Mouse (Mus musculus) ES-Bruce4 (cell line): ENCODE measurements at regions not wholly inside any gene's neighbourhood (a gene's known extent, or its start where the extent isn't known, plus 50 kb on each side); places are given as distances from the start of the nearest gene placed in this dataset.

ENCODE experiments used
- H3K27ac ChIP-seq: 2 replicates; pipeline ENCODE4 v1.5.1; 2012; ENCODE audit warnings: low read length, inconsistent platforms; ENCODE audit not compliant: insufficient read depth
- H3K27me3 ChIP-seq: 2 replicates; pipeline ENCODE4 v1.6.1; 2012; ENCODE audit warnings: mild to moderate bottlenecking, low read length, inconsistent platforms; ENCODE audit not compliant: control insufficient read depth, poor library complexity, insufficient read depth, severe bottlenecking
- H3K36me3 ChIP-seq: 2 replicates; pipeline ENCODE4 v1.6.1; 2012; ENCODE audit warnings: inconsistent platforms, mild to moderate bottlenecking, low read length, moderate library complexity; ENCODE audit not compliant: control insufficient read depth, poor library complexity, insufficient read depth, severe bottlenecking
- H3K4me1 ChIP-seq: one replicate; pipeline ENCODE4 v1.8.1; 2011; ENCODE audit warnings: low read length; ENCODE audit not compliant: control insufficient read depth, insufficient read depth
- H3K4me3 ChIP-seq: 2 replicates; pipeline ENCODE4 v1.5.1; 2011; ENCODE audit warnings: low read depth, mild to moderate bottlenecking, low read length
- H3K9ac ChIP-seq: 2 replicates; pipeline ENCODE4 v1.6.1; 2012; ENCODE audit warnings: low read depth, mild to moderate bottlenecking, inconsistent platforms; ENCODE audit not compliant: poor library complexity, severe bottlenecking
- H3K9me3 ChIP-seq: replicated peaks from 2 replicates; pipeline ENCODE4 v1.6.1; 2012; ENCODE audit warnings: mild to moderate bottlenecking, low read length, inconsistent platforms; ENCODE audit not compliant: control insufficient read depth, poor library complexity, insufficient read depth, severe bottlenecking
- CTCF ChIP-seq: IDR thresholded peaks from one replicate; pipeline ENCODE4 v1.8.1; 2011; ENCODE audit warnings: low read depth, low read length
- EP300 ChIP-seq: IDR thresholded peaks from 2 replicates; pipeline ENCODE4 v1.6.1; 2011; ENCODE audit warnings: low read depth, low read length; ENCODE audit not compliant: insufficient read depth
- POLR2A ChIP-seq: IDR thresholded peaks from one replicate; pipeline ENCODE4 v1.8.1; 2011; ENCODE audit warnings: low read length; ENCODE audit not compliant: insufficient read depth

DNA sequence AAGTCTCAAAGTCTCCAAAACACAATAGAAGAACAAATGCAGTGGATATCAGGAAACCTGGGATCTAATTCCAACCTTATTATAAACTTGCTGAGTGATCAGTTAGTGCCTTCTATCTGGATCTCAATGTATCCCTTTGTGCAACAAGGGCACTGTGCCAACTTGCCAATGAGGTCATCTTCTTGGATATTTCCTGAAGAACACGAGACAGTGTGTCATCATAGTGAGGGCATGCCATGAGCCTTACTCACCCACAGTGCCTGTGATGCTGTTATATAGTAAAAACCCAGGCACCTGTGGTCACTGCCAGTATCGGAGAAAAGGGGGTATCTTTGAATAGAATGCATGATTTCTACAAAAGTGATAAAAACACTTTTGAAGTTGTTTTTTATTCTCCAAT, 60.2 kb upstream of the Cd34 start:
- no peaks in the 10 kb centered on the region for H3K4me1 ChIP-seq
- no peak overlapping the region for H3K27ac ChIP-seq
- no peaks in the 10 kb centered on the region for H3K36me3 ChIP-seq
- H3K9me3 ChIP-seq, result no peaks in the 10 kb centered on the region
- H3K9ac ChIP-seq, result no peak overlapping the region
- no peak for TF ChIP-seq CTCF
- no peak overlapping the region for H3K4me3 ChIP-seq
- H3K27me3 ChIP-seq, result no peaks in the 10 kb centered on the region

DNA sequence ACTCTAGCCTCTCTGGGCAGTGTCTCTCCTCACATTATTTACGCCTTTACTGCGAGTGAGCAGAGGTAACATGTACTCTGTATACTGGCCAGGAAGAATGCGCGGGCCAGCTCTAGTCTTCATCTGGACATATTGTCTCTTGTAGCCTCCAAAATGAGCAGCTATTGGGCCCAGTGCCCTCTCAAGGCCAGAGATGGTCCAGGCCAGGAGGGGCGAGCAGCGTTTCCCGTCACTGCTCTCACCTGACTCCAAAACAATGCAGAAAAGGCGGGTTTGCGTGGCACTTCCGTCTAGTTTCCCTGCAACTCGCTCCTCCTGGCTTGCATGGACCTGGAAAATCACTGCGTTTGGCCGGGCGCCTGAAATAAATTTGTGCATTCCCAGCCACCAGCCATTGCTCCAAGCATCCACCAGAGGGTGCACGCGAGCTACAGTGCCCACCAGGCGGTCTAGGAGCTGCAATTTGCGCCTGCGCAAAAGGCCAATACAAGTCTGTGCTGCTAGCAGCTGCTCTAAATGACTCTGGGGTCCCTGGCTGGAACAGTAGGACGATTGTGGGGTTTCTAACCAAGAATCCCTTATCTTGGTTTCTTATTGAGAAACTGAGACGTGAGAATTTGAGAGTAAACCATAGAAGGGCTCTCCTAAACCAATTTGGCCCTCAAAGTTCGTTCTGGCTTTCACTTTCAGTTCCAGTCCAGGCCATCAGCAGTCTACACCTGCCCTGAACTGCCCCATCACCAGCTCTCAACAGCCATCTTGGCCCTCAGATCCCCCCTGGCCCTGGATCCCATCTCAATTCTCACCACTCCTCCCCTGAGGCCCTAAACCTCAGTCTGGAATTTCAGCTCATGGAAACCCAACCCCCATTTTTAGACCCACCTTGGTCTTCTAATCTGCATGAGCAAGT, 59.0 kb upstream of the Cd34 start:
- H3K9ac ChIP-seq, result no peak overlapping the region
- H3K27me3 ChIP-seq, result no peaks in the 10 kb centered on the region

GRCm38 (mm10) chr1:194881556-194882223, 56.9 kb upstream of the Cd34 start:
- no peaks in the 10 kb centered on the region for H3K36me3 ChIP-seq
- H3K4me1 ChIP-seq, result no peaks in the 10 kb centered on the region
- no peak overlapping the region for H3K9ac ChIP-seq

More for the DNA sequence above, 59.0 kb upstream of the Cd34 start:
- Histone ChIP-seq H3K9me3 (no peaks in the 10 kb centered on the region), H3K4me3 (no peak overlapping the region), H3K36me3 (no peaks in the 10 kb centered on the region), H3K4me1 (no peaks in the 10 kb centered on the region), H3K27ac (no peak overlapping the region)
- no peak for TF ChIP-seq EP300
- peak; percentile 89 for TF ChIP-seq CTCF

DNA sequence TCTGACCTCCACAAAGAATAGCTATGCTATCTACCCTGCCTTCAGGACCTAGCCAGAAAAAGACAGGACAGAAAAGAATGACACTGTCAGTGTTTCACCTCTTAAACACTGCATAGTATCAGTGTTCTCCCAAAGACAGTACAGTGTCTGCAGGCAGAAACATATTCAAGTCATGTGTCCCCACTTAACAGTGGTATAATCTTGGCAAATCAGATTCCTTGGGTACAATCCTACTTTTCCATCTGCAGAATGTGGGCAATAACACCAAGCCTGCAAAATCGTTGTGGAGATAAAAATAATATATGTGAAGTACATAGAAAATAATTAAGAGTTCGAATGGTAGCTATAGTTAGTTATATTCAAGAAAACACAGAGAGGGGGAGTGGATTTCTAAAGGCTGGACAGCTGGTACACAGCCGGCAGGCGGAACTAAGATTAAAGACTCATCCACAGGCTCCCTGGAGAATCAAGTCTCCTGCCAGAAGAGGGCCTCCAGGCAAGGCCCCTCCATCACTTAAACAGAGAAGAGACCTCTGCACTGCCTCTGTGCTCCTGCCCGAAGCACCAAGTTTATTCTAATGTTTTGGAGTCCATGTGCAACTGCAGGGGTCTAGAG, 53.4 kb upstream of the Cd34 start:
- H3K4me1 ChIP-seq, result no peaks in the 10 kb centered on the region
- H3K4me3 ChIP-seq, result no peak overlapping the region
- no peaks in the 10 kb centered on the region for H3K9me3 ChIP-seq
- H3K27me3 ChIP-seq, result no peaks in the 10 kb centered on the region
- no peak overlapping the region for H3K27ac ChIP-seq
- TF ChIP-seq POLR2A, result no peak
- no peaks in the 10 kb centered on the region for H3K36me3 ChIP-seq
- H3K9ac ChIP-seq, result no peak overlapping the region

More at GRCm38 (mm10) chr1:194881556-194882223, 56.9 kb upstream of the Cd34 start:
- no peak overlapping the region for H3K27ac ChIP-seq
- H3K4me3 ChIP-seq, result no peak overlapping the region
- no peaks in the 10 kb centered on the region for H3K27me3 ChIP-seq
- TF ChIP-seq POLR2A (no peak), EP300 (no peak), CTCF (no peak)
- no peaks in the 10 kb centered on the region for H3K9me3 ChIP-seq

DNA sequence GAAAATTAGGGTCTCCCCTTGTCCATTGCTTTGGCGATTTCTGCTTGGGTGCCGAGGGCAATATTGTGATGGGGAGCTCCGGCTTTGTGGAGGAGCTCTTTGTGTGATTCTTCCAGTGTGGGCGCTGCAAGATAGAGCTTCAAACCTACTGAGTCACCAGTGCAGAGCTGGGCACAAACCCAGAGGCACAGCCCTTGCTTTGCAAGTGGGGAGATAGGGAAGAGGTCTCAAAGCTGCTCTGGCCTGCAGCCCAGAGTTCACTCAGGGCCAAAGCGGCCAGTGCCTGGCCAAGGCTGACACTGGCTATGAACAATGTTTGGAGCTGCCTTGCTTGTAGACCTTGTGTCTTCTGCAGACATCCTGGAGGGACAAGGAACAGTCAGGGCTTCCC, 52.9 kb upstream of the Cd34 start:
- H3K27ac ChIP-seq, result no peak overlapping the region
- H3K4me3 ChIP-seq, result no peak overlapping the region
- no peak overlapping the region for H3K9ac ChIP-seq
- H3K27me3 ChIP-seq, result no peaks in the 10 kb centered on the region
- H3K9me3 ChIP-seq, result no peaks in the 10 kb centered on the region
- TF ChIP-seq CTCF (no peak), EP300 (no peak), POLR2A (no peak)
- no peaks in the 10 kb centered on the region for H3K4me1 ChIP-seq
- no peaks in the 10 kb centered on the region for H3K36me3 ChIP-seq
